ENCODE assay signal across 8 mouse cellular contexts in the genomic region with DNA sequence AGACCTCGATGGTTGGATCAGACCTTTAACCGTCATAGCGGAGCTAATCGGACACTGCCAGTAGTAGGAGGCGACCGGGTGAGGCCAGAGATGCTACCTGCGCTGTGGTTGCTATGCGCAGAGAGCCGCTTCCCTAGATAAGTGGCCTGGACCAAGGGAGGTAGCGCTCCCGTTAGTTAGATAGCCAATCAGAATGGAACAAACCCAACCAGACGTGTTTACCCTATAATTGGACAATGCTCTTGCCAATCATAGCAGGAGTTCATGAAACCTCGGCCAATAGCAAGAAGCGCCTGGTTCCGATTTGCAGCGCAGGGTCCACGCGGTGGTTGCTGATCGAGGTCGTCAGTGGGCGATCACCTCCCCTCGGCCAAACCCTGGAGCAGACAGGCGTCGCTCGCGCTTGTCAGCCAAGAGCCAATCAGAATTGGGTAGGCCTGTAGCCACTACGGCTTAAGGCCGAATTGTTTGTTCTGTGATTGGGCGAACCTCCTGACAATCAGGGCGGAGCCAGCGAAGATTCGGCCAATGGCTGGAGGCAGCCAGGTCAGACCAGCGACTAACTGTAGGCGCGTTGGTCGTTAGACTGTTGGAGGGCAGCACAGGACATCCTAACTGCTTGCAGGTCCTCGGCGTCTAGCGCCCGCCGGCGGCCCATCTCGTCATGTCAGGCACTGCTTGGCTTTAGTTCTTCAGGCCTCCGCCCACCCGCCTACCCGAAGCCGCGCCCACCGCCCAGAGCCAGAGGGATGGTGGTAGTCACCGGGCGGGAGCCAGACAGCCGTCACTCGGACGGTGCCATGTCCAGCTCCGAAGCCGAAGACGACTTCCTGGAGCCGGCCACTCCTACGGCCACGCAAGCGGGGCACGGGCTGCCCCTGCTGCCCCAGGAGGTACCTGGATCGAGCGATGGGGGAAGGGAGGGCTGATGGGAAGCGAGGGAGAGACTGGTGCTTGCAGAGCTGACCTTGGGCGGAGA. TPM values are rescaled to one million over a fixed set of nuclear protein-coding genes. Genes with fewer than 3 reads are reported as not detected.
A peak's percentile ranks its signal among the peaks of the same experiment; 100 is the strongest.
DNase-seq lines count a peak whose midpoint lies in the region; ATAC-seq lines count a peak whose summit lies in the region.

Kctd7 (plus strand) TSS at position 528 of the 979 bp plus-strand sequence.

- H3K4me2 ChIP-seq in intestine, embryonic 14.5 days (ENCODE audit: low read length): peak within 1 kb of the TSS; percentile 95

- H3K4me3 ChIP-seq in intestine, embryonic 14.5 days (ENCODE audit: low read depth, low read length): peak within 1 kb of the TSS; percentile 68

- intact Hi-C loops in left cerebral cortex, postnatal 14 days (cut with DNase I): loop anchor here (5.0 kb wide), 1 partner anchor 67 kb away; no protein-coding TSS in a partner anchor

- H3K9ac ChIP-seq in intestine, embryonic 14.5 days (ENCODE audit: low read length): peak within 1 kb of the TSS; percentile 63

- H3K4me1 ChIP-seq in intestine, embryonic 14.5 days (replicated peaks; ENCODE audit: control insufficient read depth, insufficient read depth, low read length): peaks cover 5% of the 10 kb centered on the region

- 0 out of 2 replicates have a peak, but pooled peaks cover 2% of the 10 kb centered on the region for H3K36me3 ChIP-seq in intestine, embryonic 14.5 days (ENCODE audit: control insufficient read depth, insufficient read depth, low read length)

- H3K27ac ChIP-seq in intestine, embryonic 14.5 days (ENCODE audit: low read depth): peak within 1 kb of the TSS; percentile 70

- no peaks in the 10 kb centered on the region for H3K27me3 ChIP-seq in intestine, embryonic 14.5 days (replicated peaks; ENCODE audit: control insufficient read depth, insufficient read depth, low read length)

- peak; percentile 87 to 88 for DNase-seq in adrenal gland, adult 18-20 months (ENCODE audit: low spot score in 2 of 2)
- DNase-seq in embryo, embryonic 11 days: peak; percentile 98
- DNase-seq in gastrocnemius, postnatal 25 days: peak; percentile 98
- peak; percentile 95 for DNase-seq in intestine, embryonic 14.5 days (ENCODE audit: low spot score)
- DNase-seq in left cerebral cortex, postnatal 14 days (ENCODE audit: low spot score in 2 of 2): peak; percentile 98 to 99
- DNase-seq in mesoderm, embryonic 11.5 days (ENCODE audit: low read depth, low spot score): peak; percentile 98
- peak; percentile 98 to 99 for DNase-seq in right cerebral cortex, postnatal 36 days (ENCODE audit: low spot score in 2 of 2)
- DNase-seq in yolk sac, embryonic 10.5 days (ENCODE audit: low spot score): peak; percentile 97

- no peaks in the 10 kb centered on the region for H3K9me3 ChIP-seq in intestine, embryonic 14.5 days (ENCODE audit: control insufficient read depth, low read length)

- under 1% methylated on average over 66 of the region's 66 CpGs for WGBS in intestine, embryonic 14.5 days

- peak; percentile 96 for ATAC-seq in intestine, embryonic 14.5 days (replicated peaks; ENCODE audit: low FRiP score, low TSS enrichment, low read depth)

RNA-seq across cellular contexts. Expression of gene Kctd7, which starts in this region (rescaled TPM):
- total RNA-seq in adrenal gland, adult 18-20 months (2021): 10 to 100 TPM in 1 of 2 experiments, 1 to 10 TPM in 1; 9.7 to 10.3 TPM
- 1 to 10 TPM; 2.8 to 3.9 TPM for total RNA-seq in gastrocnemius, postnatal 25 days (2021)
- polyA plus RNA-seq in intestine, embryonic 14.5 days (2014; fragmentation: Nextera tagmentation; extraction: Ambion mirVana): 5.3 and 5.5 TPM in 2 replicates
- 10 to 100 TPM; 12.1 to 14.5 TPM for total RNA-seq in left cerebral cortex, postnatal 14 days (2021)

Comparison
In these comparisons a context has a peak if more than half of its experiments do, and no peak if none do; other contexts are left out.
1. Peak in every context shown above with its lines: DNase-seq, ATAC-seq, H3K4me3 ChIP-seq and H3K27ac ChIP-seq.